Mouse (Mus musculus): Measurements from ENCODE around the gene Ppp1r14a. TPM values are rescaled to one million over a fixed set of nuclear protein-coding genes. Genes with fewer than 3 reads are reported as not detected.

The Ppp1r14a gene
- polyA plus RNA-seq, 1 experiment, result 22.1 TPM

- no peaks in the 10 kb centered on the region for H3K9me3 ChIP-seq (replicated peaks; ENCODE audit: control insufficient read depth, insufficient read depth, low read length, poor library complexity, severe bottlenecking)
- H3K4me3 ChIP-seq (ENCODE audit: low read depth, low read length), result no peak overlapping the region
- no peak overlapping the region for H3K9ac ChIP-seq (ENCODE audit: low read depth, poor library complexity, severe bottlenecking)
- peaks cover 4% of the 10 kb centered on the region; the same call in 1 of the 2 replicates for H3K36me3 ChIP-seq (ENCODE audit: control insufficient read depth, insufficient read depth, low read length, poor library complexity, severe bottlenecking)
- TF ChIP-seq EP300 (IDR thresholded peaks at IDR 0.05; ENCODE audit: insufficient read depth, low read depth, low read length), result no peak
- no peak for TF ChIP-seq CTCF (IDR thresholded peaks at IDR 0.05; ENCODE audit: low read depth, low read length)
- TF ChIP-seq POLR2A (IDR thresholded peaks at IDR 0.05; ENCODE audit: insufficient read depth, low read length), result no peak
- peaks cover 3% of the 10 kb centered on the region for H3K4me1 ChIP-seq (ENCODE audit: control insufficient read depth, insufficient read depth, low read length)
- H3K27ac ChIP-seq (ENCODE audit: insufficient read depth, low read length), result no peak overlapping the region
- H3K27me3 ChIP-seq (ENCODE audit: control insufficient read depth, insufficient read depth, low read length, poor library complexity, severe bottlenecking), result no peaks in the 10 kb centered on the region
These were observed 17.2 kb upstream of the Ppp1r14a start for GRCm38 (mm10) chr7:29271687-29272465.

GRCm38 (mm10) chr7:29276715-29277114, 12.4 kb upstream of the Ppp1r14a start:
- peaks cover 2% of the 10 kb centered on the region for H3K4me1 ChIP-seq (ENCODE audit: control insufficient read depth, insufficient read depth, low read length)
- no peaks in the 10 kb centered on the region for H3K9me3 ChIP-seq (replicated peaks; ENCODE audit: control insufficient read depth, insufficient read depth, low read length, poor library complexity, severe bottlenecking)
- TF ChIP-seq POLR2A (IDR thresholded peaks at IDR 0.05; ENCODE audit: insufficient read depth, low read length) (no peak), EP300 (IDR thresholded peaks at IDR 0.05; ENCODE audit: insufficient read depth, low read depth, low read length) (no peak), CTCF (IDR thresholded peaks at IDR 0.05; ENCODE audit: low read depth, low read length) (no peak)
- no peak overlapping the region for H3K4me3 ChIP-seq (ENCODE audit: low read depth, low read length)
- peaks cover 14% of the 10 kb centered on the region for H3K36me3 ChIP-seq (ENCODE audit: control insufficient read depth, insufficient read depth, low read length, poor library complexity, severe bottlenecking)
- no peaks in the 10 kb centered on the region for H3K27me3 ChIP-seq (ENCODE audit: control insufficient read depth, insufficient read depth, low read length, poor library complexity, severe bottlenecking)
- H3K27ac ChIP-seq (ENCODE audit: insufficient read depth, low read length), result no peak overlapping the region
- H3K9ac ChIP-seq (ENCODE audit: low read depth, poor library complexity, severe bottlenecking), result no peak overlapping the region

GRCm38 (mm10) chr7:29277510-29277909, 11.6 kb upstream of the Ppp1r14a start:
- TF ChIP-seq POLR2A (IDR thresholded peaks at IDR 0.05; ENCODE audit: insufficient read depth, low read length) (no peak), EP300 (IDR thresholded peaks at IDR 0.05; ENCODE audit: insufficient read depth, low read depth, low read length) (no peak), CTCF (IDR thresholded peaks at IDR 0.05; ENCODE audit: low read depth, low read length) (no peak)
- H3K27ac ChIP-seq (ENCODE audit: insufficient read depth, low read length), result no peak overlapping the region
- peaks cover 2% of the 10 kb centered on the region for H3K4me1 ChIP-seq (ENCODE audit: control insufficient read depth, insufficient read depth, low read length)

GRCm38 (mm10) chr7:29279261-29279660, 9.8 kb upstream of the Ppp1r14a start:
- Histone ChIP-seq H3K4me3 (ENCODE audit: low read depth, low read length) (no peak overlapping the region), H3K27me3 (ENCODE audit: control insufficient read depth, insufficient read depth, low read length, poor library complexity, severe bottlenecking) (no peaks in the 10 kb centered on the region), H3K4me1 (ENCODE audit: control insufficient read depth, insufficient read depth, low read length) (peaks cover 2% of the 10 kb centered on the region), H3K9me3 (replicated peaks; ENCODE audit: control insufficient read depth, insufficient read depth, low read length, poor library complexity, severe bottlenecking) (no peaks in the 10 kb centered on the region), H3K27ac (ENCODE audit: insufficient read depth, low read length) (peak overlapping the region; percentile 8; the same call in 1 of the 2 replicates), H3K36me3 (ENCODE audit: control insufficient read depth, insufficient read depth, low read length, poor library complexity, severe bottlenecking) (peaks cover 14% of the 10 kb centered on the region), H3K9ac (ENCODE audit: low read depth, poor library complexity, severe bottlenecking) (peak overlapping the region; percentile 21; the same call in 1 of the 2 replicates)
- no peak for TF ChIP-seq EP300 (IDR thresholded peaks at IDR 0.05; ENCODE audit: insufficient read depth, low read depth, low read length)
- TF ChIP-seq POLR2A (IDR thresholded peaks at IDR 0.05; ENCODE audit: insufficient read depth, low read length), result no peak
- no peak for TF ChIP-seq CTCF (IDR thresholded peaks at IDR 0.05; ENCODE audit: low read depth, low read length)

More at GRCm38 (mm10) chr7:29277510-29277909, 11.6 kb upstream of the Ppp1r14a start:
- H3K9me3 ChIP-seq (replicated peaks; ENCODE audit: control insufficient read depth, insufficient read depth, low read length, poor library complexity, severe bottlenecking), result no peaks in the 10 kb centered on the region
- peaks cover 14% of the 10 kb centered on the region for H3K36me3 ChIP-seq (ENCODE audit: control insufficient read depth, insufficient read depth, low read length, poor library complexity, severe bottlenecking)
- no peaks in the 10 kb centered on the region for H3K27me3 ChIP-seq (ENCODE audit: control insufficient read depth, insufficient read depth, low read length, poor library complexity, severe bottlenecking)
- H3K4me3 ChIP-seq (ENCODE audit: low read depth, low read length), result no peak overlapping the region
- H3K9ac ChIP-seq (ENCODE audit: low read depth, poor library complexity, severe bottlenecking), result no peak overlapping the region

GRCm38 (mm10) chr7:29279924-29280323, 9.2 kb upstream of the Ppp1r14a start:
- Histone ChIP-seq H3K36me3 (ENCODE audit: control insufficient read depth, insufficient read depth, low read length, poor library complexity, severe bottlenecking) (peaks cover 14% of the 10 kb centered on the region), H3K4me3 (ENCODE audit: low read depth, low read length) (peak overlapping the region; percentile 87), H3K4me1 (ENCODE audit: control insufficient read depth, insufficient read depth, low read length) (peaks cover 2% of the 10 kb centered on the region), H3K9ac (ENCODE audit: low read depth, poor library complexity, severe bottlenecking) (peak overlapping the region; percentile 89), H3K27ac (ENCODE audit: insufficient read depth, low read length) (no peak overlapping the region), H3K9me3 (replicated peaks; ENCODE audit: control insufficient read depth, insufficient read depth, low read length, poor library complexity, severe bottlenecking) (no peaks in the 10 kb centered on the region), H3K27me3 (ENCODE audit: control insufficient read depth, insufficient read depth, low read length, poor library complexity, severe bottlenecking) (no peaks in the 10 kb centered on the region)
- TF ChIP-seq CTCF (IDR thresholded peaks at IDR 0.05; ENCODE audit: low read depth, low read length) (no peak), POLR2A (IDR thresholded peaks at IDR 0.05; ENCODE audit: insufficient read depth, low read length) (no peak), EP300 (IDR thresholded peaks at IDR 0.05; ENCODE audit: insufficient read depth, low read depth, low read length) (no peak)

- peak overlapping the region; percentile 89 for H3K9ac ChIP-seq (ENCODE audit: low read depth, poor library complexity, severe bottlenecking)
- H3K4me3 ChIP-seq (ENCODE audit: low read depth, low read length), result peak overlapping the region; percentile 87
- TF ChIP-seq EP300 (IDR thresholded peaks at IDR 0.05; ENCODE audit: insufficient read depth, low read depth, low read length) (no peak), CTCF (IDR thresholded peaks at IDR 0.05; ENCODE audit: low read depth, low read length) (no peak), POLR2A (IDR thresholded peaks at IDR 0.05; ENCODE audit: insufficient read depth, low read length) (no peak)
- peaks cover 2% of the 10 kb centered on the region for H3K4me1 ChIP-seq (ENCODE audit: control insufficient read depth, insufficient read depth, low read length)
- no peaks in the 10 kb centered on the region for H3K27me3 ChIP-seq (ENCODE audit: control insufficient read depth, insufficient read depth, low read length, poor library complexity, severe bottlenecking)
- peak overlapping the region; percentile 5; the same call in 1 of the 2 replicates for H3K27ac ChIP-seq (ENCODE audit: insufficient read depth, low read length)
- H3K9me3 ChIP-seq (replicated peaks; ENCODE audit: control insufficient read depth, insufficient read depth, low read length, poor library complexity, severe bottlenecking), result no peaks in the 10 kb centered on the region
- peaks cover 14% of the 10 kb centered on the region for H3K36me3 ChIP-seq (ENCODE audit: control insufficient read depth, insufficient read depth, low read length, poor library complexity, severe bottlenecking)
These were observed 8.3 kb upstream of the Ppp1r14a start for GRCm38 (mm10) chr7:29280801-29281200.
